Mouse (Mus musculus): Measurements from ENCODE around the gene Rars2.

DNA sequence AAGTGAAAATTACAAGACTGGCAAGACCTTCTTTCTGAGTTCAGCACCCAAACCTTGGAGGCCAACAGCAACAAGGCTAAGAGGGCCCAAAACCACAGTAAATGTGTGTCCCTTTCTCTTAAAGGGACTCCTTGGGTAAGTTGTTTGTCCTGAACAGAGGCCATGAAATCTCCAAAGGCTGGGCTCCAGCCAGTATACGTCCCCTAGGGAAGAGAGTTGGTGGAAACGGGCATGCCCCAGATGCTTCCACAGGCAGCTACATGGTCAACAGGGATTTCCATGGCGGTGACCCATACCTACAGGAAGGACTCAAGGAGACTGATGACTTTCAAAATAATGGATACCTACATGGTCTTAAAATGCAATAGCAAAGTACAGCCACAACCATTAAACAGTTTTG is 31.3 kb upstream of the Rars2 start:
- TF ChIP-seq CHD2 (IDR thresholded peaks at IDR 0.05; ENCODE audit: low read depth, low read length) = no peak
- TF ChIP-seq ZC3H11A (IDR thresholded peaks at IDR 0.05; ENCODE audit: borderline replicate concordance, low read depth, low read length) = no peak

Data from ES-E14 (cell line).